ENCODE assay signal across 12 mouse cellular contexts in the genomic region with DNA sequence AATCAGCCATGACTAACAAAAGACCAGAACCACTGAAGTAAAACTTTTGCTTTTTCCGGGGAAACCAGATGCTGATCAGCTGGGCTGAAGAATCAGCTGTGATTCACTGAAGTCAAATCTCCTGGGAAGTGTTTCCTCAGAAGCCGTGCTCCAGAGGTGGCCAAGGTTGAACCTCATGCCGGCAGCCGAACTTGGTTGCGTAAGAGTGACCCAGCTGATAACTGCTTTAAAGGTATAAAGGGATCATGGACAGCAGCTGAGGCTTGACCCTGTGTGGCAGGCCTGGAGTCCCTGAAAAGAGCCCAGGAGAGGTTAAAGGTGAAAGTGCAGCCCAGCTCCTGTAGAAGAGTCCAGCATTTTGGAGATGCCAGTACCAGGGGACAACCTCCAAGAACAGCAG. TPM values are rescaled to one million over a fixed set of nuclear protein-coding genes. Genes with fewer than 3 reads are reported as not detected.
A peak's percentile ranks its signal among the peaks of the same experiment; 100 is the strongest.
DNase-seq lines count a peak whose midpoint lies in the region; ATAC-seq and TF ChIP-seq lines count a peak whose summit lies in the region.
"Had no signal": no experiment of that assay in that cellular context is flagged by ENCODE, and none has a peak within 500 bp of the region (broad histone marks: within the 10 kb centered on the region; RNA-seq: fewer than 3 reads in every experiment).

No protein-coding gene starts in this region.

- no peak for ATAC-seq in heart, embryonic 12.5 days (ENCODE audit: insufficient number of reproducible peaks, low FRiP score)
- no peak for ATAC-seq in liver, embryonic 15.5 days (ENCODE audit: insufficient read depth)
- ATAC-seq: hindbrain, embryonic 16.5 days had no signal

- no peaks in the 10 kb centered on the region for H3K79me2 ChIP-seq in C2C12 (ENCODE audit: control insufficient read depth, insufficient read depth)

- DNase-seq in heart, adult 8-10 months (ENCODE audit: low spot score): peak; percentile 57
- DNase-seq in adrenal gland, postnatal 10 days: peak; percentile 72
- DNase-seq in embryonic facial prominence, embryonic 10.5 days (ENCODE audit: low spot score): no peak
- DNase-seq in right cerebral cortex, postnatal 14 days: no peak
- DNase-seq in left cerebral cortex, adult 9 months (ENCODE audit: low spot score in 2 of 2): no peak
- DNase-seq: left cerebral cortex, postnatal 4 days; lung, postnatal 14 days had no signal

- H3K27ac ChIP-seq in heart, embryonic 12.5 days (ENCODE audit: poor library complexity, severe bottlenecking): no peak overlapping the region
- peak overlapping the region; percentile 71 for H3K27ac ChIP-seq in liver, embryonic 15.5 days (replicated peaks)
- H3K27ac ChIP-seq in embryonic facial prominence, embryonic 10.5 days (replicated peaks): no peak overlapping the region
- H3K27ac ChIP-seq: stomach, embryonic 15.5 days had no signal

- peaks cover 3% of the 10 kb centered on the region; the same call in 1 of the 2 replicates for H3K36me3 ChIP-seq in heart, embryonic 12.5 days
- H3K36me3 ChIP-seq in C2C12 (ENCODE audit: control insufficient read depth, insufficient read depth): no peaks in the 10 kb centered on the region
- H3K36me3 ChIP-seq in liver, embryonic 15.5 days (replicated peaks): no peaks in the 10 kb centered on the region
- peaks cover 4% of the 10 kb centered on the region; the same call in 1 of the 2 replicates for H3K36me3 ChIP-seq in embryonic facial prominence, embryonic 10.5 days (replicated peaks)
- H3K36me3 ChIP-seq: stomach, embryonic 15.5 days had no signal

- no peak overlapping the region for H3K4me3 ChIP-seq in heart, embryonic 12.5 days
- no peak overlapping the region for H3K4me3 ChIP-seq in C2C12 (ENCODE audit: insufficient read depth, poor library complexity, severe bottlenecking)
- H3K4me3 ChIP-seq in liver, embryonic 15.5 days (replicated peaks): no peak overlapping the region
- H3K4me3 ChIP-seq in embryonic facial prominence, embryonic 10.5 days: no peak overlapping the region
- H3K4me3 ChIP-seq: stomach, embryonic 15.5 days had no signal

- H3K4me2 ChIP-seq in heart, embryonic 12.5 days: no peak overlapping the region
- no peak overlapping the region for H3K4me2 ChIP-seq in liver, embryonic 15.5 days
- H3K4me2 ChIP-seq: stomach, embryonic 15.5 days had no signal

- no peaks in the 10 kb centered on the region for H3K79me3 ChIP-seq in C2C12 (ENCODE audit: low read depth)

- TF ChIP-seq CTCF in C2C12 (IDR thresholded peaks at IDR 0.05; ENCODE audit: control insufficient read depth, insufficient read depth, insufficient read length): no peak

- H3K9ac ChIP-seq in heart, embryonic 12.5 days: no peak overlapping the region
- no peak overlapping the region for H3K9ac ChIP-seq in liver, embryonic 15.5 days
- H3K9ac ChIP-seq: stomach, embryonic 15.5 days had no signal

- no peaks in the 10 kb centered on the region for H3K27me3 ChIP-seq in heart, embryonic 12.5 days (replicated peaks)
- no peaks in the 10 kb centered on the region for H3K27me3 ChIP-seq in C2C12 (ENCODE audit: control insufficient read depth, insufficient read depth, insufficient read length)
- no peaks in the 10 kb centered on the region for H3K27me3 ChIP-seq in liver, embryonic 15.5 days
- peaks cover under 1% of the 10 kb centered on the region; the same call in 1 of the 2 replicates for H3K27me3 ChIP-seq in embryonic facial prominence, embryonic 10.5 days (replicated peaks; ENCODE audit: low read depth, poor library complexity, severe bottlenecking)
- H3K27me3 ChIP-seq: stomach, embryonic 15.5 days had no signal

- no peak overlapping the region for H3ac ChIP-seq in C2C12 (ENCODE audit: control insufficient read depth, insufficient read length, low read depth)

- H3K4me1 ChIP-seq in heart, embryonic 12.5 days (replicated peaks): peaks cover 12% of the 10 kb centered on the region
- H3K4me1 ChIP-seq in liver, embryonic 15.5 days (replicated peaks): peaks cover 68% of the 10 kb centered on the region
- H3K4me1 ChIP-seq in embryonic facial prominence, embryonic 10.5 days: peaks cover 22% of the 10 kb centered on the region

- 64% methylated on average over 5 of the region's 5 CpGs for WGBS in heart, embryonic 12.5 days
- 56% methylated on average over 5 of the region's 5 CpGs for WGBS in liver, embryonic 15.5 days (ENCODE audit: insufficient replicate concordance)
- WGBS in embryonic facial prominence, embryonic 10.5 days: 82% methylated on average over 5 of the region's 5 CpGs

- H3K9me3 ChIP-seq in heart, embryonic 12.5 days (replicated peaks): no peaks in the 10 kb centered on the region
- H3K9me3 ChIP-seq in liver, embryonic 15.5 days (replicated peaks): no peaks in the 10 kb centered on the region
- no peaks in the 10 kb centered on the region for H3K9me3 ChIP-seq in embryonic facial prominence, embryonic 10.5 days
- H3K9me3 ChIP-seq: stomach, embryonic 15.5 days had no signal

TF ChIP-seq in C2C12, 6 proteins besides CTCF, POLR2A, EP300 and RAD21:
- TF ChIP-seq MAX (IDR thresholded peaks at IDR 0.05) (no peak), MYOD1 (IDR thresholded peaks at IDR 0.05; ENCODE audit: control insufficient read depth, insufficient read length, low read depth) (no peak), USF1 (IDR thresholded peaks at IDR 0.05; ENCODE audit: low read depth) (no peak), MYOG (IDR thresholded peaks at IDR 0.05; ENCODE audit: control insufficient read depth, extremely low read depth, insufficient read length) (no peak), CEBPB (IDR thresholded peaks at IDR 0.05; ENCODE audit: low read depth) (peak; percentile 60)

RNA-seq across cellular contexts. Expression of a gene that starts 3.9 kb away (rescaled TPM):
- total RNA-seq in heart, adult 8-10 months (2022): 1 to 10 TPM; 3.2 to 4.1 (median 3.4) TPM
- 3.0 and 4.0 TPM in 2 replicates for polyA plus RNA-seq in heart, embryonic 12.5 days (2016; fragmentation: Nextera tagmentation; extraction: Ambion mirVana)
- 16.7 TPM for polyA plus RNA-seq in C2C12 (2012; fragmentation: generic; extraction: Trizol)
- 10 to 100 TPM; 10.9 to 17.3 TPM for total RNA-seq in adrenal gland, postnatal 10 days (2021)
- 1.4 and 1.7 TPM in 2 replicates for polyA plus RNA-seq in liver, embryonic 15.5 days (2015; fragmentation: Nextera tagmentation; extraction: Ambion mirVana)
- 2.3 and 3.1 TPM in 2 replicates for polyA plus RNA-seq in embryonic facial prominence, embryonic 10.5 days (2016; fragmentation: Nextera tagmentation; extraction: Ambion mirVana)

RNA-seq across cellular contexts. Expression of a gene that starts 8.4 kb away (rescaled TPM):
- total RNA-seq in heart, adult 8-10 months (2022): 100 to 1,000 TPM; 202 to 251 (median 236) TPM
- 1,237 and 1,275 TPM in 2 replicates for polyA plus RNA-seq in heart, embryonic 12.5 days (2016; fragmentation: Nextera tagmentation; extraction: Ambion mirVana)
- polyA plus RNA-seq in C2C12 (2012; fragmentation: generic; extraction: Trizol): 3,169 TPM
- total RNA-seq in adrenal gland, postnatal 10 days (2021): 100 to 1,000 TPM; 739 to 765 TPM
- polyA plus RNA-seq in liver, embryonic 15.5 days (2015; fragmentation: Nextera tagmentation; extraction: Ambion mirVana): 483 and 484 TPM in 2 replicates
- polyA plus RNA-seq in embryonic facial prominence, embryonic 10.5 days (2016; fragmentation: Nextera tagmentation; extraction: Ambion mirVana): 733 and 768 TPM in 2 replicates

RNA-seq across cellular contexts. Expression of a gene that starts 23.3 kb away (rescaled TPM):
- total RNA-seq in heart, adult 8-10 months (2022): 10 to 100 TPM; 16.5 to 17.5 (median 17.1) TPM
- polyA plus RNA-seq in heart, embryonic 12.5 days (2016; fragmentation: Nextera tagmentation; extraction: Ambion mirVana): 25.0 and 26.5 TPM in 2 replicates
- 120 TPM for polyA plus RNA-seq in C2C12 (2012; fragmentation: generic; extraction: Trizol)
- 10 to 100 TPM; 31.5 to 41.5 TPM for total RNA-seq in adrenal gland, postnatal 10 days (2021)
- 11.8 and 12.6 TPM in 2 replicates for polyA plus RNA-seq in liver, embryonic 15.5 days (2015; fragmentation: Nextera tagmentation; extraction: Ambion mirVana)
- 11.9 and 13.6 TPM in 2 replicates for polyA plus RNA-seq in embryonic facial prominence, embryonic 10.5 days (2016; fragmentation: Nextera tagmentation; extraction: Ambion mirVana)

RNA-seq across cellular contexts. Expression of a gene that starts 43.3 kb away (rescaled TPM):
- 10 to 100 TPM; 76.2 to 83.2 (median 79.1) TPM for total RNA-seq in heart, adult 8-10 months (2022)
- polyA plus RNA-seq in heart, embryonic 12.5 days (2016; fragmentation: Nextera tagmentation; extraction: Ambion mirVana): 83.3 and 86.9 TPM in 2 replicates
- polyA plus RNA-seq in C2C12 (2012; fragmentation: generic; extraction: Trizol): 48.4 TPM
- total RNA-seq in adrenal gland, postnatal 10 days (2021): 100 to 1,000 TPM in 1 of 2 experiments, 10 to 100 TPM in 1; 94.1 to 123 TPM
- 23.5 and 23.6 TPM in 2 replicates for polyA plus RNA-seq in liver, embryonic 15.5 days (2015; fragmentation: Nextera tagmentation; extraction: Ambion mirVana)
- 77.3 and 85.9 TPM in 2 replicates for polyA plus RNA-seq in embryonic facial prominence, embryonic 10.5 days (2016; fragmentation: Nextera tagmentation; extraction: Ambion mirVana)

RNA-seq across cellular contexts. Expression of a gene that starts 45.2 kb away (rescaled TPM):
- total RNA-seq in heart, adult 8-10 months (2022): 1 to 10 TPM; 5.7 to 9.9 (median 6.8) TPM
- 10.2 and 11.9 TPM in 2 replicates for polyA plus RNA-seq in heart, embryonic 12.5 days (2016; fragmentation: Nextera tagmentation; extraction: Ambion mirVana)
- 13.0 TPM for polyA plus RNA-seq in C2C12 (2012; fragmentation: generic; extraction: Trizol)
- total RNA-seq in adrenal gland, postnatal 10 days (2021): 10 to 100 TPM; 10.5 to 14.7 TPM
- 4.9 and 5.8 TPM in 2 replicates for polyA plus RNA-seq in liver, embryonic 15.5 days (2015; fragmentation: Nextera tagmentation; extraction: Ambion mirVana)
- 15.9 and 17.4 TPM in 2 replicates for polyA plus RNA-seq in embryonic facial prominence, embryonic 10.5 days (2016; fragmentation: Nextera tagmentation; extraction: Ambion mirVana)

Comparison
In these comparisons a context has a peak if more than half of its experiments do, and no peak if none do; other contexts are left out.
1. DNase-seq: peak in heart, adult 8-10 months (single experiment) and adrenal gland, postnatal 10 days (single experiment); none in embryonic facial prominence, embryonic 10.5 days (single experiment), right cerebral cortex, postnatal 14 days (single experiment) and left cerebral cortex, adult 9 months (0 of 2).